Mouse (Mus musculus) neutrophil, adult 5-6 weeks (primary cell): Measurements from ENCODE around the gene Wdr31. TPM values are rescaled to one million over a fixed set of nuclear protein-coding genes. Genes with fewer than 3 reads are reported as not detected.

Experiments used
- ATAC-seq: fragments of 151-379, 151-347 bp; 2 replicates; pipeline ENCODE4 v1.8.0; 2017; ENCODE audit warnings: mild to moderate bottlenecking, moderate TSS enrichment; ENCODE audit not compliant: insufficient number of reproducible peaks, poor library complexity, low FRiP score, severe bottlenecking; ENCODE audit errors: extremely low read depth
- total RNA-seq: library from RNA; stranded (forward); fragments of 200-1000 nt; gene quantifications from 2 replicates; pipeline ENCODE4 v1.2.3, GENCODE M21; 2017

The Wdr31 gene
- total RNA-seq, 1 experiment from 2014 or later, result 0.35 TPM

- no peak for ATAC-seq
These were observed 7.6 kb downstream of the Wdr31 start for GRCm38 (mm10) chr4:62463124-62463523.

- no peak for ATAC-seq
These were observed 10.3 kb downstream of the Wdr31 start for GRCm38 (mm10) chr4:62460348-62460747.

GRCm38 (mm10) chr4:62459081-62459480, 11.6 kb downstream of the Wdr31 start:
- ATAC-seq, result no peak

- ATAC-seq, result 0 out of 2 replicates have a peak, but pooled peaks have one; percentile 30
These were observed 15.7 kb downstream of the Wdr31 start for GRCm38 (mm10) chr4:62454995-62455394.

- no peak for ATAC-seq
These were observed 29.7 kb downstream of the Wdr31 start for GRCm38 (mm10) chr4:62440986-62441385.

- ATAC-seq, result no peak
These were observed 30.2 kb downstream of the Wdr31 start for GRCm38 (mm10) chr4:62440544-62440943.

GRCm38 (mm10) chr4:62439793-62440192, 30.9 kb downstream of the Wdr31 start:
- no peak for ATAC-seq

- ATAC-seq, result no peak
These were observed 32.8 kb downstream of the Wdr31 start for GRCm38 (mm10) chr4:62437871-62438270.

- no peak for ATAC-seq
These were observed 33.4 kb downstream of the Wdr31 start for GRCm38 (mm10) chr4:62437256-62437778.

- no peak for ATAC-seq
These were observed 35.6 kb downstream of the Wdr31 start, which contains the start of gene Rnf183 for GRCm38 (mm10) chr4:62435081-62435480. TSS of gene Rnf183 (minus strand) at chr4:62435252.

- ATAC-seq, result no peak
These were observed 36.5 kb downstream of the Wdr31 start for GRCm38 (mm10) chr4:62433939-62434870.

GRCm38 (mm10) chr4:62431522-62431921, 39.2 kb downstream of the Wdr31 start:
- ATAC-seq, result no peak

- ATAC-seq, result no peak
These were observed 40.0 kb downstream of the Wdr31 start for GRCm38 (mm10) chr4:62430678-62431077.

GRCm38 (mm10) chr4:62429616-62430015, 41.1 kb downstream of the Wdr31 start:
- no peak for ATAC-seq

- ATAC-seq, result no peak
These were observed 42.5 kb downstream of the Wdr31 start for GRCm38 (mm10) chr4:62427978-62428758.

- no peak for ATAC-seq
These were observed 44.8 kb downstream of the Wdr31 start for GRCm38 (mm10) chr4:62425891-62426290.

GRCm38 (mm10) chr4:62419091-62419490, 51.6 kb downstream of the Wdr31 start:
- no peak for ATAC-seq

- ATAC-seq, result no peak
These were observed 52.2 kb downstream of the Wdr31 start for GRCm38 (mm10) chr4:62418448-62418847.

- ATAC-seq, result no peak
These were observed 59.1 kb downstream of the Wdr31 start for GRCm38 (mm10) chr4:62411606-62412005.
